Mouse (Mus musculus) myocyte (in vitro differentiated cells): Measurements from ENCODE around the gene Gm9964.

ENCODE experiments used
- POLR2AphosphoS2 ChIP-seq: IDR thresholded peaks from one replicate; pipeline ENCODE4 v1.6.1; 2011; ENCODE audit warnings: low read depth, control low read depth; ENCODE audit not compliant: insufficient read length
- TCF12 ChIP-seq: IDR thresholded peaks from one replicate; pipeline ENCODE4 v1.6.1; 2011; ENCODE audit warnings: mild to moderate bottlenecking, control low read depth; ENCODE audit not compliant: poor library complexity, insufficient read depth, severe bottlenecking

DNA sequence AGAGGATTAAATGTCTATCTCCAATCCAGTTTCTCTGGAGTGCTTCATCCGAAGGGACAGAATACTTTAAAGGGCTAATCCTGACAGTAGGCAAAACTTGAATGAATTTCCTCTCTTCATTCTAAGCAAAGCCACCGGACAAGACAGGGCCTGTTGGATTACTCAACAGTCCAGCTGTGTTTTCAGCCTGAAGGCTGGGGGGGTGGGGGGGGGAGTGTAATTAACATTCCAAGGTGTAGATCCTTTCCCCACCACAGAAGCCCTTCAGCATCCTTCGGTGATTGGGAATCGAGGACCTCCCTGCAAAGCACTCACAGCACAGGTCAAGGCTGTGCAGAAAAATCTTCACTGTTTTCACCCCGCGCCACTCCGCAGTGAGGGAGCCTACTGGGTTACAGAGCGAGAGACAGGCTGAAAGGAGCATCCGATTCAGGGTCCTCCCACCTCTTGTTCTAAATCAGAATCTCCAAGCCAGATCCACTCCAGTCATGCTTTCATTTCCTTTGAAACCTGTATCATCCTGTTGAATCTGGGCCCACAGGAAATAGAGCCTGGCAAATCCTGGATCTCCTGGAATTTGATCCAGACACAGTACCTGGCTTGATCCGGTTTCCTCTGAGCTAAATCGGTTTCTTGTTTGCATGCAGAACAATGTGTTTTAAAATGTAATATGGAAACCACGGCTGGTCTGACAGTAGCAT lies 27.4 kb upstream of the Gm9964 start:
- no peak for TF ChIP-seq TCF12
- TF ChIP-seq POLR2AphosphoS2, result no peak
